Mouse (Mus musculus) forebrain, postnatal 0 days (tissue): Measurements from ENCODE around the gene Ttll6. TPM values are rescaled to one million over a fixed set of nuclear protein-coding genes. Genes with fewer than 3 reads are reported as not detected.

ENCODE experiments used
- ATAC-seq: fragments of 200-750 bp; cut with Nextera tagmentation; 2 replicates; pipeline ENCODE4 v1.8.0; 2017; ENCODE audit warnings: mild to moderate bottlenecking, moderate library complexity
- DNase-seq: peaks from one replicate; pipeline ENCODE4 v3.0.0-alpha.2; 2015
- H3K27ac ChIP-seq: fragments of 300-500 bp; sonication (generic); 2 replicates; pipeline ENCODE4 v1.5.1; 2014; ENCODE audit warnings: low read depth, mild to moderate bottlenecking, antibody characterized with exemption, low read length, moderate library complexity, mixed read lengths
- H3K27me3 ChIP-seq: fragments of 300-500 bp; sonication (generic); 2 replicates; pipeline ENCODE4 v1.6.1; 2014; ENCODE audit warnings: mild to moderate bottlenecking, low read length, mixed read lengths; ENCODE audit not compliant: insufficient read depth
- H3K36me3 ChIP-seq: fragments of 300-500 bp; sonication (generic); 2 replicates; pipeline ENCODE4 v1.6.1; 2014; ENCODE audit warnings: mild to moderate bottlenecking, moderate library complexity; ENCODE audit not compliant: insufficient read depth
- H3K4me1 ChIP-seq: fragments of 300-500 bp; sonication (generic); 2 replicates; pipeline ENCODE4 v1.6.1; 2014; ENCODE audit warnings: antibody characterized with exemption; ENCODE audit not compliant: insufficient read depth
- H3K4me2 ChIP-seq: fragments of 300-500 bp; sonication (generic); 2 replicates; pipeline ENCODE4 v1.6.1; 2014; ENCODE audit warnings: low read depth, mild to moderate bottlenecking, moderate library complexity
- H3K4me3 ChIP-seq: fragments of 300-500 bp; sonication (generic); 2 replicates; pipeline ENCODE4 v1.5.1; 2014; ENCODE audit warnings: low read depth, low read length, mixed read lengths
- H3K9ac ChIP-seq: fragments of 300-500 bp; sonication (generic); 2 replicates; pipeline ENCODE4 v1.6.1; 2014; ENCODE audit warnings: mild to moderate bottlenecking
- H3K9me3 ChIP-seq: fragments of 300-500 bp; sonication (generic); 2 replicates; pipeline ENCODE4 v1.6.1; 2016; ENCODE audit warnings: low read length
- CTCF ChIP-seq: sonication (generic); IDR thresholded peaks from 2 replicates; pipeline ENCODE4 v1.5.1; 2016; ENCODE audit warnings: antibody characterized with exemption, control low read depth, low read depth
- WGBS: fragments of 180-500 bp; shearing (Covaris S2); extraction: QIAGEN DNeasy Blood & Tissue Kit; methylation state at CpG from one replicate; pipeline ENCODE4 v1.1.7; 2014; 5-methylcytosine and 5-hydroxymethylcytosine counted together
- polyA plus RNA-seq: library from polyadenylated mRNA; unstranded; fragments of >200 nt; fragmentation: Nextera tagmentation; extraction: Ambion mirVana; gene quantifications from 2 replicates; pipeline ENCODE4 v1.2.1, GENCODE M21; 2015
- total RNA-seq: library from RNA; depleted of rRNA; stranded (reverse); fragments of >200 nt; gene quantifications from 2 replicates; pipeline ENCODE4 v1.2.3, GENCODE M21; 2014

Gene Ttll6
- total and polyA plus RNA-seq, 2 experiments from 2014 or later, result 0.31 to 0.43 TPM

DNA sequence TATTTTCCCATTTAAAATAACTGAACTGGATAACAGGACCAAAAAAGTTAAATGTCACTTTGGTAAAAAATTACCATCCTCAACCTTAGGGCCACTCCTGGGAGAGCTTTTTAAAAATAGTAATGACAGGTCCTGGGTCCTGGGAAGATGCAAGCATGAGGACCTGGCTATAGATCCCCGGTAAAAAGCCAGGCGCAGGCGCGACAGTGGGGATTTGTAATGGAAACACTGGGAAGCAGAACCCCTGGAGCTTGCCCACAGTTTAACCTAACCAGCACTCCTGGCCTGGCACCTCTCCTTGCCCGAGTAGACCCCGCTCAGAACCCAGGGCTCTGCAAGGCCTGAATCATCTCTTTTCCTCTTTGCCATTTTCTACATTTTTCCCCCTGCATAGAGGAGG lies 41.3 kb downstream of the Ttll6 start:
- Histone ChIP-seq H3K4me2 (no peak overlapping the region), H3K4me3 (no peak overlapping the region), H3K36me3 (no peaks in the 10 kb centered on the region), H3K9me3 (no peaks in the 10 kb centered on the region), H3K4me1 (no peaks in the 10 kb centered on the region), H3K27ac (no peak overlapping the region), H3K27me3 (peaks cover 92% of the 10 kb centered on the region), H3K9ac (no peak overlapping the region)
- no peak for ATAC-seq
- 3% methylated on average over 6 of the region's 6 CpGs for WGBS
- DNase-seq, result no peak
- TF ChIP-seq CTCF, result no peak

DNA sequence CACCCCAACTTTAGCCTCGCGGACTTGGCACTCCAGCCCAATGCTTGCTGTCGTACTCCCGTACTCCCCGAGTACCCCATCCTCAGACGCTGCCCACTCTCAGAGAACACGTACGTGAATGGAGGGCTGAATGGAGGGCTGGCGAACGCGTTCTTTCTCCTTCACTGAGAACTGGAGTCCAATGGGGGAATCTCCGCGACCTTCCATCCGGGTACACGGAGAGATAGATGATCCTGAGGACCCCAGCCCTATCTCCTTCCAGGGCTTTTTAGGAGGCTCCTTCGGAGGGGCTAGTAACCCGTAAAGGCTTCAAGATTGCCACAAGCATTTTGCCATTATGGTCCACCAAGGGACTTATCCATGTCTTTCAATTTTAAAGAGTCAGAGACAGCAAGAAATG lies 41.9 kb downstream of the Ttll6 start:
- DNase-seq (no peak), ATAC-seq (no peak)
- Histone ChIP-seq H3K9ac (no peak overlapping the region), H3K27me3 (peaks cover 92% of the 10 kb centered on the region), H3K4me2 (no peak overlapping the region), H3K36me3 (no peaks in the 10 kb centered on the region), H3K4me1 (no peaks in the 10 kb centered on the region), H3K27ac (no peak overlapping the region), H3K4me3 (no peak overlapping the region), H3K9me3 (no peaks in the 10 kb centered on the region)
- under 1% methylated on average over 17 of the region's 17 CpGs for WGBS
- no peak for TF ChIP-seq CTCF

DNA sequence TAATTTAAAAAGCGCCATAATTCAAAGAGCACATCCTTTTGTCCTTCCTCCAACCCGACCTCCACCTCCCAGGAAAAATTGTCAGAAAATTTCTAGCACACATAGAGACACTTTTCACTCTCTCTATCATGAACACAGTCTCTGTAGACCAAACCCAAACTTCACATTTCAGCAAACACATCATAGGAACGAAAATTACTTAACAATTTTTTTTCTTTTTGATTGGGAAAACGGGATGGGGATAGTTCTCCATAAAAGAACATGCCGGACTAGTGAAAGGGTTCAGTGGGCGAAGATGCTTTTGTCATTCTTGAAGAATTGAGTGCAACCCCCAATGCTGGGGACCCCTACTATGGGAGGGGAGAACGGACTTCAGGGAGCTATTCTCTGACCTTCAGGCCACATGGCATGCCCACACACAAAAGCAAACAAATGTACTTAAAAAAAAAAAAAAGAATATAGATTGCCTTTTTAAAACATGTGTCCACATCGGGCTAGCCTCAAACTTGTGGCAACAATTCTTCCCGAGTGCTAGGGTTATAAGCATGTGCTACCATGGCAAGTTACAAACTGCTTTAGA lies 42.5 kb downstream of the Ttll6 start:
- no peak for ATAC-seq

DNA sequence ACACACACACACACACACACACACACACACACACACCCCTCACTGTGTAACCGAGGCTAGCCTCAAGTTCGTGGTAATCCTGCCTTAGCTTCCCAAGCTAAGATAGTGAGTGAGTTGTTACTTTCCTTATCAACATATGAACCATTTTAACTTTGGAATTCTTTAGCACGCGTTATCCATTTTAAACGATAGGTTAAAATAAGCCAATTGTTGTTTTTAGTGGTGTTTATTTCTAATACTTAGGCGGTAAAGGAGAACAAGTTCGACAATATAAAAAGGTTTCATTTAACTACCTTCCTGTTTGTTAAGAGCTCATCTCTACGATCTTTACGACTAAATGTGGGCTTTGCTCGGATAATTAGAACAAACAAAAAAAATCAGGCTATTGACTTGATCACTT lies 43.3 kb downstream of the Ttll6 start:
- Histone ChIP-seq H3K27ac (no peak overlapping the region), H3K36me3 (no peaks in the 10 kb centered on the region), H3K4me1 (no peaks in the 10 kb centered on the region), H3K9ac (no peak overlapping the region), H3K4me2 (no peak overlapping the region), H3K27me3 (peaks cover 94% of the 10 kb centered on the region), H3K9me3 (no peaks in the 10 kb centered on the region), H3K4me3 (no peak overlapping the region)
- WGBS, result 2% methylated on average over 10 of the region's 10 CpGs
- DNase-seq, result peak; percentile 29
- no peak for ATAC-seq
- TF ChIP-seq CTCF, result no peak

More for the DNA sequence above, 42.5 kb downstream of the Ttll6 start:
- WGBS, result 3% methylated on average over 9 of the region's 9 CpGs
- Histone ChIP-seq H3K4me1 (no peaks in the 10 kb centered on the region), H3K4me2 (no peak overlapping the region), H3K27me3 (peaks cover 92% of the 10 kb centered on the region), H3K4me3 (no peak overlapping the region), H3K9ac (no peak overlapping the region), H3K36me3 (no peaks in the 10 kb centered on the region), H3K9me3 (no peaks in the 10 kb centered on the region), H3K27ac (no peak overlapping the region)
- no peak for DNase-seq
- TF ChIP-seq CTCF, result no peak

DNA sequence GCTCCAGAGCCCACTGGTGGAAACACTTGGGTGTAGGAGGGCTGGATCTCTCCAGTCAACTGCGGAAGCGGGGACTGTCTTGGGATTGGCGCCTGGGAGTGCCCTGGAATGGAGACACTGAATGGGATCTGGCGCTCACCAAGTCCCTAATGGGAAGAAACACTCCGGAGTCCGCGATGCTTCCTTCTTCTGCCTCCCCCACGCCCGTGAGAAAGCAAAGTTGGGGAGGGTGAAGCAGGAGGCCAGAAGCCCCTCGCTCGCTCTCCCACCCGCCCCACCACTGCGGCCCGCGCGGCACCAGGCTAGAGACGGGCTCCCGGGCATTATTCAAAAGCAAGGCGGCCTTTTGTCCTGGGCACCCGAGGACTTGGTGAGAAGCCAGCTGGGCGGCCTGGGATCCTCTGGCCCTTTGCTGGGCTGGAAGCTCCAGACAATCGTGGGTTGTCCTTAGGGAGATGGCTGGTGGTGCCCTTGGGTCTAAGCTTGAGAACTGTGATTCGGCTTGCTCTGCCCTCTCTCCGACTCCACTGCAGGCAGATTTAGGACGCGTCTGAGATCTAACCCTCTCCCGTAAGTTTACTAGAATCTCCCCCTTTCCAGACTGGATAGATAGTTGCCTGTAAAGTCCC lies 44.1 kb downstream of the Ttll6 start:
- TF ChIP-seq CTCF, result no peak
- Histone ChIP-seq H3K36me3 (no peaks in the 10 kb centered on the region), H3K4me2 (no peak overlapping the region), H3K9me3 (no peaks in the 10 kb centered on the region), H3K4me3 (no peak overlapping the region), H3K27ac (no peak overlapping the region), H3K27me3 (peaks cover 94% of the 10 kb centered on the region), H3K4me1 (no peaks in the 10 kb centered on the region), H3K9ac (no peak overlapping the region)
- ATAC-seq (no peak), DNase-seq (no peak)
- WGBS, result 2% methylated on average over 27 of the region's 27 CpGs

DNA sequence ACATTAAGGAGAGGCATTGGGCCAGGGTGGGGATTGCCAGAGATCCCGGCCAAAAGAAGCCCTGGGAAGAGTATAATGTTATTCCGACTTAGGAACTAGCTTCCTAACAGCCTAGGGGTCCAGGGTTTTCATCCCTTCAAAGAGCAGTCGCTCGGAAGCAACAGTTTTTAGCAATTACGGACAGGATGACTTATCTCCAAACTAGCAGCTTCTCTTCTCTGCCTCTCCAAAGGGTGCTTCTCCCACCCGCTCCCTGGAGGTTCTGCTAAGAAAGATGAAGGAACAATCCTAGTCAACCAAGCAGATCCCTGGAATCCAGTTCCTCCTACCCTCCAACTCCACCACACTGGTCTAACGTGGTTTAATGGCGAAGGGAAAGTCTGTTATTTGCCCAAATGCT lies 44.8 kb downstream of the Ttll6 start:
- no peaks in the 10 kb centered on the region for H3K9me3 ChIP-seq
- no peak overlapping the region for H3K9ac ChIP-seq
- H3K4me1 ChIP-seq, result no peaks in the 10 kb centered on the region
- TF ChIP-seq CTCF, result no peak
- no peak overlapping the region for H3K27ac ChIP-seq
- no peak for ATAC-seq
- H3K4me2 ChIP-seq, result no peak overlapping the region
- no peak for DNase-seq
- no peak overlapping the region for H3K4me3 ChIP-seq
- 1% methylated on average over 8 of the region's 8 CpGs for WGBS
- H3K36me3 ChIP-seq, result no peaks in the 10 kb centered on the region
- peaks cover 95% of the 10 kb centered on the region for H3K27me3 ChIP-seq

DNA sequence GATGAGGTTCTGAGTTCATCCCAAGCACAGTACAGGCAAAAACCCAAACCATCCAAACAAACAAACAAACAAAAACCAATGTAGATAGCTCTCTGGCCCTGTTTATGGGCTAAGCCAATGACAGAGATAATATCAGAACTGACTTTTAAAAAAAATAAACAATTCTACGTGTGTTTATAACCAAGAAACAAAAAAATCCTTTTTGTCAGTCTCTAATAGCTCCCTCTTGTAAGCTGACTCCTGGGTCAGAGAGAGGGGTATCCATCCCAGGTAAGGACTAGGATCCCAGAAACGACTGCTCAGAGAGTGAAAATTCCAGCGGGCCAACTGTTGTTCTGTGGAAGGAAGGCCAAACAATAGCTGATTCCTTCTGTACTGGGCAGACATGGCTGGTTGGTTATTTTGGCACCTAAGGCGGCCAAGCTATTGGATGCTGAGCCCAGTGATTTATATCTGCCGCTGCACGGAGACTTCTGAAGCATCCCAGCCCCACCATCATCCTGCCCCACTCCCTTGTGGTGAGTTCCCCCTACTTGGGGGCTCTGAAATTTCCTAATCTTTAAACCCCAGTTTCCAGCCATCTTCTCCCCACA lies 45.4 kb downstream of the Ttll6 start:
- ATAC-seq, result no peak
- no peak for TF ChIP-seq CTCF
- H3K27me3 ChIP-seq, result peaks cover 95% of the 10 kb centered on the region
- WGBS, result under 1% methylated on average over 6 of the region's 6 CpGs
- H3K4me3 ChIP-seq, result no peak overlapping the region
- no peaks in the 10 kb centered on the region for H3K36me3 ChIP-seq
- DNase-seq, result no peak
- H3K9me3 ChIP-seq, result no peaks in the 10 kb centered on the region
- no peak overlapping the region for H3K4me2 ChIP-seq
- H3K9ac ChIP-seq, result no peak overlapping the region
- H3K4me1 ChIP-seq, result no peaks in the 10 kb centered on the region
- H3K27ac ChIP-seq, result no peak overlapping the region
